Mouse (Mus musculus): ENCODE data around the gene Ank. TPM values are rescaled to one million over a fixed set of nuclear protein-coding genes. Genes with fewer than 3 reads are reported as not detected.

The Ank gene
- polyA plus RNA-seq, 1 experiment: 21.5 TPM

DNA sequence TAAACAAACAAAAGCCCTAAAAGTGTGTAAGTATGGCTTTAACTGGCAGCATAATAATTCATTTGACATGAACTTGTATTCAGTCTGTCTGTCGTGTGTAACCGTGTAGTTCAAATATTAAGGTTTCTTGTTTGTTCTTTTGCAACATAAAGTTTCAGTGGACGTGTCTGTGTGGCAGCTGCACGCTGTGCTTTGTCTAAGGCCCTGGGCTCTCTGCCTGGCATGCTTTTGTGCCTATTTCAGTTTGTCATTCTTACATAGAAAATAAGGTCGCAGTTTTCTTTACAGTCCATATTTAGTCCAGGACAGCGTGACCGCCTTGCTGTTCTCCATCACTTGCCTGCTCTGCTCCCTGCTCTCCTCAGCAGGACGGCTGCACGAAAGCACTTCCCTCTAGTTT lies 5.8 kb downstream of the Ank start:
- WGBS: 98% methylated on average over 9 of the region's 9 CpGs

GRCm38 (mm10) chr15:27475988-27476387 lies 9.5 kb downstream of the Ank start:
- Histone ChIP-seq H3K4me3 (ENCODE audit: control insufficient read depth, insufficient read depth, low read length) (no peak overlapping the region), H3K36me3 (ENCODE audit: control insufficient read depth, insufficient read depth, low read length) (no peaks in the 10 kb centered on the region), H3K4me1 (replicated peaks; ENCODE audit: control insufficient read depth, insufficient read depth, low read length) (no peaks in the 10 kb centered on the region), H3K27ac (ENCODE audit: control insufficient read depth, insufficient read depth, low read length) (no peak overlapping the region), H3K27me3 (ENCODE audit: control insufficient read depth, insufficient read depth, low read length) (no peaks in the 10 kb centered on the region)
- DNase-seq: no peak
- TF ChIP-seq POLR2A (IDR thresholded peaks at IDR 0.05; ENCODE audit: control insufficient read depth, extremely low read depth, insufficient read depth, low read length, poor library complexity): no peak
- TF ChIP-seq CTCF (IDR thresholded peaks at IDR 0.05; ENCODE audit: borderline replicate concordance, control insufficient read depth, extremely low read depth, insufficient read depth, low read length, poor library complexity): no peak
- WGBS: 91% methylated on average over 15 of the region's 15 CpGs

More for the DNA sequence above, 5.8 kb downstream of the Ank start:
- no peak for DNase-seq
- H3K36me3 ChIP-seq (ENCODE audit: control insufficient read depth, insufficient read depth, low read length): no peaks in the 10 kb centered on the region
- H3K27me3 ChIP-seq (ENCODE audit: control insufficient read depth, insufficient read depth, low read length): peaks cover 4% of the 10 kb centered on the region; the same call in 1 of the 2 replicates
- H3K4me3 ChIP-seq (ENCODE audit: control insufficient read depth, insufficient read depth, low read length): no peak overlapping the region
- H3K4me1 ChIP-seq (replicated peaks; ENCODE audit: control insufficient read depth, insufficient read depth, low read length): no peaks in the 10 kb centered on the region
- no peak for TF ChIP-seq CTCF (IDR thresholded peaks at IDR 0.05; ENCODE audit: borderline replicate concordance, control insufficient read depth, extremely low read depth, insufficient read depth, low read length, poor library complexity)
- no peak for TF ChIP-seq POLR2A (IDR thresholded peaks at IDR 0.05; ENCODE audit: control insufficient read depth, extremely low read depth, insufficient read depth, low read length, poor library complexity)
- H3K27ac ChIP-seq (ENCODE audit: control insufficient read depth, insufficient read depth, low read length): no peak overlapping the region

GRCm38 (mm10) chr15:27476671-27477070 lies 10.2 kb downstream of the Ank start:
- H3K4me3 ChIP-seq (ENCODE audit: control insufficient read depth, insufficient read depth, low read length): no peak overlapping the region
- TF ChIP-seq POLR2A (IDR thresholded peaks at IDR 0.05; ENCODE audit: control insufficient read depth, extremely low read depth, insufficient read depth, low read length, poor library complexity): no peak
- no peak for TF ChIP-seq CTCF (IDR thresholded peaks at IDR 0.05; ENCODE audit: borderline replicate concordance, control insufficient read depth, extremely low read depth, insufficient read depth, low read length, poor library complexity)
- DNase-seq: no peak
- no peaks in the 10 kb centered on the region for H3K4me1 ChIP-seq (replicated peaks; ENCODE audit: control insufficient read depth, insufficient read depth, low read length)
- WGBS: 97% methylated on average over 12 of the region's 12 CpGs
- H3K36me3 ChIP-seq (ENCODE audit: control insufficient read depth, insufficient read depth, low read length): no peaks in the 10 kb centered on the region
- no peaks in the 10 kb centered on the region for H3K27me3 ChIP-seq (ENCODE audit: control insufficient read depth, insufficient read depth, low read length)
- H3K27ac ChIP-seq (ENCODE audit: control insufficient read depth, insufficient read depth, low read length): no peak overlapping the region

DNA sequence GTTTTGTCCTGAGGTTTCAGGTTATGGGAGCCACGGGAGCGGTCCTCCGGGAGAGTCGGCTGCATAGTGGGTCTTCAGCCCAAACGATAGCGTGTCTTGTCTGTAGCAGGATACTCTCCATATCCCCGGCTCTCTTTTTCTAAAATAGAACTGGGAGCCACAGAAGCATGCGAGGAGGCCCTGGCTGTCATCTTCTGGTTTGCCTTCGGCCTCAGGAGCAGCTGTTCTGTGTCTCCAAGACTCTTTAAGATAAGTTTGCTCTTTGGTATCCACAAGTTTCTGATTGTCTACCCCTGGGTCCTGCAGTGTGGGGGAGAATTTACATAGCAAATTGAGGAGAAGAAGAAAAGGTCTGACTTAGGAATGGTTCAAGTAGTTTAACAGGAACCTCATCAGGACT lies 10.7 kb downstream of the Ank start:
- Histone ChIP-seq H3K27ac (ENCODE audit: control insufficient read depth, insufficient read depth, low read length) (no peak overlapping the region), H3K4me3 (ENCODE audit: control insufficient read depth, insufficient read depth, low read length) (no peak overlapping the region), H3K4me1 (replicated peaks; ENCODE audit: control insufficient read depth, insufficient read depth, low read length) (no peaks in the 10 kb centered on the region), H3K36me3 (ENCODE audit: control insufficient read depth, insufficient read depth, low read length) (no peaks in the 10 kb centered on the region), H3K27me3 (ENCODE audit: control insufficient read depth, insufficient read depth, low read length) (no peaks in the 10 kb centered on the region)
- 96% methylated on average over 9 of the region's 9 CpGs for WGBS
- TF ChIP-seq CTCF (IDR thresholded peaks at IDR 0.05; ENCODE audit: borderline replicate concordance, control insufficient read depth, extremely low read depth, insufficient read depth, low read length, poor library complexity) (no peak), POLR2A (IDR thresholded peaks at IDR 0.05; ENCODE audit: control insufficient read depth, extremely low read depth, insufficient read depth, low read length, poor library complexity) (no peak)
- DNase-seq: no peak

DNA sequence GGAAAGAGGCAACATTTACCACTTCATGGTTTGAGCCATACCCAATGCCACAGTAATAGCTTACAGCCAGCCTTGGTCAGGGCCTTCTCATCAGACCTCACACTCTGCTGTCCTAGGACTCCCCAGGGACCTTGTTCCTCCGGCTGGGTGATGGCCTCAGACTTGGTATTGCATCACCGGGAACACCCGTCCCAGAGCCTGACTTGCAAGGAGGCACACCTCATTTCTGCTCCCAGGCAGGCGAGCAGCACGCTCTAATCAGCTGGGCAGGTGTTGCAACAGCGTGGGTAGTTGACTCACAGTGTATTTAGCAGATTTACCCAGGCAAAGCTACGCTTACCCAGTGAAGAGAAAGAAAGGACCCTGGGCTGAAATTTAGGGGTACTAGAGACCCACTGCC lies 11.2 kb downstream of the Ank start:
- no peaks in the 10 kb centered on the region for H3K4me1 ChIP-seq (replicated peaks; ENCODE audit: control insufficient read depth, insufficient read depth, low read length)
- no peak for DNase-seq
- no peaks in the 10 kb centered on the region for H3K36me3 ChIP-seq (ENCODE audit: control insufficient read depth, insufficient read depth, low read length)
- TF ChIP-seq POLR2A (IDR thresholded peaks at IDR 0.05; ENCODE audit: control insufficient read depth, extremely low read depth, insufficient read depth, low read length, poor library complexity): no peak
- no peak for TF ChIP-seq CTCF (IDR thresholded peaks at IDR 0.05; ENCODE audit: borderline replicate concordance, control insufficient read depth, extremely low read depth, insufficient read depth, low read length, poor library complexity)
- no peaks in the 10 kb centered on the region for H3K27me3 ChIP-seq (ENCODE audit: control insufficient read depth, insufficient read depth, low read length)
- H3K27ac ChIP-seq (ENCODE audit: control insufficient read depth, insufficient read depth, low read length): no peak overlapping the region
- WGBS: 92% methylated on average over 7 of the region's 7 CpGs
- H3K4me3 ChIP-seq (ENCODE audit: control insufficient read depth, insufficient read depth, low read length): no peak overlapping the region

GRCm38 (mm10) chr15:27480333-27481015 lies 14.0 kb downstream of the Ank start:
- Histone ChIP-seq H3K4me1 (replicated peaks; ENCODE audit: control insufficient read depth, insufficient read depth, low read length) (0 out of 2 replicates have a peak, but pooled peaks cover 3% of the 10 kb centered on the region), H3K4me3 (ENCODE audit: control insufficient read depth, insufficient read depth, low read length) (no peak overlapping the region), H3K27me3 (ENCODE audit: control insufficient read depth, insufficient read depth, low read length) (no peaks in the 10 kb centered on the region), H3K36me3 (ENCODE audit: control insufficient read depth, insufficient read depth, low read length) (no peaks in the 10 kb centered on the region), H3K27ac (ENCODE audit: control insufficient read depth, insufficient read depth, low read length) (no peak overlapping the region)
- 98% methylated on average over 4 of the region's 4 CpGs for WGBS
- TF ChIP-seq POLR2A (IDR thresholded peaks at IDR 0.05; ENCODE audit: control insufficient read depth, extremely low read depth, insufficient read depth, low read length, poor library complexity) (no peak), CTCF (IDR thresholded peaks at IDR 0.05; ENCODE audit: borderline replicate concordance, control insufficient read depth, extremely low read depth, insufficient read depth, low read length, poor library complexity) (no peak)
- no peak for DNase-seq
